Mouse (Mus musculus) midbrain, embryonic 14.5 days (tissue): ENCODE data around the gene Fyb. TPM values are rescaled to one million over a fixed set of nuclear protein-coding genes. Genes with fewer than 3 reads are reported as not detected.

Experiments used
- ATAC-seq: fragments of 200-750 bp; cut with Nextera tagmentation; 2 replicates; pipeline ENCODE4 v1.8.0; 2017; ENCODE audit warnings: moderate number of reproducible peaks, moderate library complexity; ENCODE audit not compliant: low FRiP score, low TSS enrichment
- DNase-seq: peaks from one replicate; pipeline ENCODE4 v3.0.0-alpha.2; 2015
- H3K27ac ChIP-seq: fragments of 300-500 bp; sonication (generic); replicated peaks from 2 replicates; pipeline ENCODE4 v1.5.1; 2014; ENCODE audit warnings: mild to moderate bottlenecking, low read depth, low read length, moderate library complexity
- H3K27me3 ChIP-seq: fragments of 300-500 bp; sonication (generic); 2 replicates; pipeline ENCODE4 v1.6.1; 2014; ENCODE audit warnings: low read length, control low read depth, mixed read lengths; ENCODE audit not compliant: control insufficient read depth, insufficient read depth
- H3K36me3 ChIP-seq: fragments of 300-500 bp; sonication (generic); 2 replicates; pipeline ENCODE4 v1.6.1; 2014; ENCODE audit warnings: low read length, control low read depth; ENCODE audit not compliant: control insufficient read depth, insufficient read depth
- H3K4me1 ChIP-seq: fragments of 300-500 bp; sonication (generic); 2 replicates; pipeline ENCODE4 v1.6.1; 2014; ENCODE audit warnings: mild to moderate bottlenecking, antibody characterized with exemption, low read length, control low read depth; ENCODE audit not compliant: control insufficient read depth, insufficient read depth
- H3K4me2 ChIP-seq: fragments of 300-500 bp; sonication (generic); 2 replicates; pipeline ENCODE4 v1.6.1; 2014; ENCODE audit warnings: mild to moderate bottlenecking, low read length, moderate library complexity
- H3K4me3 ChIP-seq: fragments of 300-500 bp; sonication (generic); replicated peaks from 2 replicates; pipeline ENCODE4 v1.5.1; 2014; ENCODE audit warnings: low read depth, low read length
- H3K9ac ChIP-seq: fragments of 300-500 bp; sonication (generic); replicated peaks from 2 replicates; pipeline ENCODE4 v1.6.1; 2014; ENCODE audit warnings: mild to moderate bottlenecking, low read length, moderate library complexity
- H3K9me3 ChIP-seq: fragments of 300-500 bp; sonication (generic); 2 replicates; pipeline ENCODE4 v1.6.1; 2016; ENCODE audit warnings: low read length, control low read depth, mixed read lengths; ENCODE audit not compliant: control insufficient read depth
- WGBS: fragments of 180-500 bp; shearing (Covaris S2); extraction: QIAGEN DNeasy Blood & Tissue Kit; methylation state at CpG from one replicate; pipeline ENCODE4 v1.1.7; 2014; 5-methylcytosine and 5-hydroxymethylcytosine counted together
- polyA plus RNA-seq: library from polyadenylated mRNA; unstranded; fragments of >200 nt; fragmentation: Nextera tagmentation; extraction: Ambion mirVana; gene quantifications from 2 replicates; pipeline ENCODE4 v1.2.1, GENCODE M21; 2014

Gene Fyb
- polyA plus RNA-seq, result 0.67 and 6.1 TPM in 2 replicates

- Histone ChIP-seq H3K4me3 (no peak within 1 kb of the TSS), H3K27me3 (no peaks in the 10 kb centered on the region), H3K4me2 (no peak within 1 kb of the TSS), H3K9me3 (no peaks in the 10 kb centered on the region), H3K9ac (no peak within 1 kb of the TSS), H3K36me3 (no peaks in the 10 kb centered on the region), H3K4me1 (no peaks in the 10 kb centered on the region), H3K27ac (no peak within 1 kb of the TSS)
- DNase-seq (no peak), ATAC-seq (no peak)
- WGBS, result 87% methylated on average over 8 of the region's 8 CpGs
These were observed at the start of gene Fyb for GRCm38 (mm10) chr15:6522653-6523167. TSS of gene Fyb (plus strand) at chr15:6522853.

GRCm38 (mm10) chr15:6483561-6483960 lies 39.1 kb upstream of the Fyb start:
- WGBS, result 85% methylated on average over 3 of the region's 3 CpGs
- no peaks in the 10 kb centered on the region for H3K4me1 ChIP-seq
- H3K9ac ChIP-seq, result no peak overlapping the region
- H3K4me3 ChIP-seq, result no peak overlapping the region
- no peaks in the 10 kb centered on the region for H3K9me3 ChIP-seq
- no peak for DNase-seq
- H3K36me3 ChIP-seq, result no peaks in the 10 kb centered on the region
- ATAC-seq, result no peak
- H3K27ac ChIP-seq, result no peak overlapping the region
- no peaks in the 10 kb centered on the region for H3K27me3 ChIP-seq
- H3K4me2 ChIP-seq, result no peak overlapping the region

GRCm38 (mm10) chr15:6492386-6492785 lies 30.3 kb upstream of the Fyb start:
- H3K36me3 ChIP-seq, result no peaks in the 10 kb centered on the region
- ATAC-seq (no peak), DNase-seq (no peak)
- no peak overlapping the region for H3K4me2 ChIP-seq
- H3K27ac ChIP-seq, result no peak overlapping the region
- H3K4me3 ChIP-seq, result no peak overlapping the region
- no peak overlapping the region for H3K9ac ChIP-seq
- H3K4me1 ChIP-seq, result no peaks in the 10 kb centered on the region
- 99% methylated on average over 2 of the region's 2 CpGs for WGBS
- H3K9me3 ChIP-seq, result no peaks in the 10 kb centered on the region
- no peaks in the 10 kb centered on the region for H3K27me3 ChIP-seq

- 65% methylated on average over 10 of the region's 10 CpGs for WGBS
- H3K4me2 ChIP-seq, result peak overlapping the region; percentile 20; the same call in 1 of the 2 replicates
- H3K9me3 ChIP-seq, result no peaks in the 10 kb centered on the region
- no peak overlapping the region for H3K9ac ChIP-seq
- H3K36me3 ChIP-seq, result no peaks in the 10 kb centered on the region
- no peak overlapping the region for H3K27ac ChIP-seq
- no peak for ATAC-seq
- H3K4me1 ChIP-seq, result no peaks in the 10 kb centered on the region
- no peak overlapping the region for H3K4me3 ChIP-seq
- peak; percentile 20 for DNase-seq
- H3K27me3 ChIP-seq, result no peaks in the 10 kb centered on the region
These were observed 24.1 kb upstream of the Fyb start for GRCm38 (mm10) chr15:6498396-6499070.

- H3K9ac ChIP-seq, result no peak overlapping the region
- ATAC-seq (no peak), DNase-seq (no peak)
- H3K4me2 ChIP-seq, result no peak overlapping the region
- no peaks in the 10 kb centered on the region for H3K4me1 ChIP-seq
- WGBS, result 50% methylated on average over 1 of the region's 1 CpGs
- no peak overlapping the region for H3K27ac ChIP-seq
- no peaks in the 10 kb centered on the region for H3K27me3 ChIP-seq
- H3K4me3 ChIP-seq, result no peak overlapping the region
- no peaks in the 10 kb centered on the region for H3K9me3 ChIP-seq
- H3K36me3 ChIP-seq, result no peaks in the 10 kb centered on the region
These were observed 21.9 kb upstream of the Fyb start for GRCm38 (mm10) chr15:6500787-6501186.

GRCm38 (mm10) chr15:6517525-6517924 lies 5.1 kb upstream of the Fyb start:
- H3K27ac ChIP-seq, result no peak overlapping the region
- no peak overlapping the region for H3K4me3 ChIP-seq
- H3K36me3 ChIP-seq, result no peaks in the 10 kb centered on the region
- H3K27me3 ChIP-seq, result no peaks in the 10 kb centered on the region
- H3K4me1 ChIP-seq, result no peaks in the 10 kb centered on the region
- H3K9ac ChIP-seq, result no peak overlapping the region
- ATAC-seq (no peak), DNase-seq (no peak)
- H3K4me2 ChIP-seq, result no peak overlapping the region
- 95% methylated on average over 1 of the region's 1 CpGs for WGBS
- no peaks in the 10 kb centered on the region for H3K9me3 ChIP-seq

GRCm38 (mm10) chr15:6519417-6520255 lies 3.0 kb upstream of the Fyb start:
- DNase-seq, result no peak
- Histone ChIP-seq H3K9me3 (no peaks in the 10 kb centered on the region), H3K4me3 (no peak overlapping the region), H3K9ac (no peak overlapping the region), H3K4me2 (no peak overlapping the region), H3K27me3 (no peaks in the 10 kb centered on the region), H3K36me3 (no peaks in the 10 kb centered on the region), H3K4me1 (no peaks in the 10 kb centered on the region), H3K27ac (no peak overlapping the region)
- ATAC-seq, result no peak
- 89% methylated on average over 19 of the region's 19 CpGs for WGBS

GRCm38 (mm10) chr15:6520505-6521155 lies 2.0 kb upstream of the Fyb start:
- H3K27me3 ChIP-seq, result no peaks in the 10 kb centered on the region
- WGBS, result 90% methylated on average over 10 of the region's 10 CpGs
- H3K9ac ChIP-seq, result no peak overlapping the region
- H3K4me1 ChIP-seq, result no peaks in the 10 kb centered on the region
- ATAC-seq (no peak), DNase-seq (no peak)
- no peak overlapping the region for H3K27ac ChIP-seq
- no peak overlapping the region for H3K4me3 ChIP-seq
- no peaks in the 10 kb centered on the region for H3K9me3 ChIP-seq
- no peak overlapping the region for H3K4me2 ChIP-seq
- no peaks in the 10 kb centered on the region for H3K36me3 ChIP-seq
